Mouse (Mus musculus): ENCODE measurements around the gene Slc35b2.
A peak's percentile ranks its signal among the peaks of the same experiment; 100 is the strongest.

Gene Slc35b2

DNA sequence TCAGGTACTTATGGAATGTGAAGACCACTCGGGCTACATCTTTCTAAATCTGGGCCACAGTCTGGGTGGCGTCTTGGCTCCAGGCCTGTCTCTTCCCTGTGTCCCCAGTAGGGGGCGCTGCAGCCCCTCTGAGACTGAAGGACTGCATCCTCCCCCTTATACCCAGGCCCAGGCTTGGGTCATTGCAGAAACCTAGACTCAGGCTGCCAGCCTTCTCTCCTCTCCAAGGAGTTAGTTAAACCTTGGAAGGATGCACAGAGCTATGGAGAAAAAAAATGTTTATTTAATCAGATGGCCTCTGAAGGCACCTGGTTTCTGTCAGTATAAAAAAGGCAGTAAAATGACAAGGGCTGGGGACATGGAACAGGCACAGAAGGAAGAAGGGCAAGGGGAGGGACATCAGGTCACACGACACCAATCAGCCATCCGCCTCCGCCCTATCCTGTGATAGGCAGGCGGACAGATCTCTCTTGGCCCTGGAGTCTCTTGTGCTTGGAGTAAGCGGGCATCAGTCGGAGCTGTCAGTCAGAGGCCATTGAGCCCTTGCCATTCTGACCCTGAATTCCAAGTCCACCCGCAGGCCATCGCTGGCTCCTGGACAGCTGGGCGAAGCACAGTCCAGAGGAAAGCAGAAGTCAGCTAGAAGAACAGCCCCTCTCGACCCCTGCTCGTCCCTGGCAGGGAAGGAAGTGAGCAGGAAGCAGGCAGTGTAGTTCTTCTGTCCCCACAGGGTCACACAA, 21.4 kb downstream of the Slc35b2 start:
- DNase-seq, result peak; percentile 78

DNA sequence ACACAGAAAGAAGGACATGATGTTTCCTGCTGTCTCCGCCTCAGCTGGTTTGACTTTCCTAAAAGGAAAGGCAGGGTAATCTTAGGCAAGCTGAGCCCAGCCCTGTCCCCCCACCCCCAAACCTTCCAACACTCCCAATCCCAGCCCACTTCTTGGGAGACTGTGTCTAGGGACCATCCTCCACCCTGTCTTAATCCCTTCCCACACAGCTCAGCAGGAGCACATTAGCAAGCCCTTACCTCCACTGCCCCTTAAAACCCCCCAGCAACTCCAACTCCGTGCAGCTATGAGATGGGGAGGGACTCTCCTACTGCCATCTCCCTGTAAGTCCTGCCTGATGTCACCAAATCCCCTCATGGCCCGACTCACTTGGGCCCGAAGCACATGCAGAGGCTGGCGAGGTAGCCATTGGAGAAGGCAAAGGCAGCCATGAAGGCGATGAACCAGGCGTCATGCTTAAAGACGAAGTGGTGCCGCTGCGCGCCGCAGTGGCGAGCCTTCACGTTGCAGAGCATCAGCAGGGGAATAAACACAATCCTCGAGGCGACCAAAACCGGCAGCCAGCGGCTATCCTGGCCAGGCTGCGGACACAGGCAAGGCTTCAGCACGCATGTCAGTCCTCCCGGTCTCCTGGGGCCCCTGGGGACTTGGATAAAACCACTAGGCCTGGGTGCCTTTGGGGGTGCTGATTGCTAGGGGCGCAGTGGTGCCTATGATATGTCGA, 22.2 kb downstream of the Slc35b2 start:
- no peak for DNase-seq

DNA sequence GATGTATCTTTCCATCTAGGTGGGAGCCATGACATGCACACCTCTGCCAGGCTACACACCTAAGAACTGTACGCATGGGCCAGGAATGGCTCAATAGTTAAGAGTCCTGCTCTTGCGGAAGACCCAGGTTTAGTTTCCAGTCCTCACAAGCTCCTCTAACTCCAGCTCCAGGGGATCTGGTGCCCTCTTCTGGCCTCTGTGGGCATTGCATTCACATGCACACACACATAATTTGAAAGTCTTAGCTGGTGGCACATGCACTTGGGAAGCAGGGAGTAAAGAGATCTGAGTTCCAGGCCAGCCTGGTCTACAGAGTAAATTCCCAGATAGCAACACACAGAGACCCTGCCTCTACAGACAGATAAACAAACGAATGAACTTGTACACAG, 22.8 kb downstream of the Slc35b2 start:
- DNase-seq, result no peak

- DNase-seq, result no peak
Measured at GRCm38 (mm10) chr17:45588370-45588769, 24.7 kb downstream of the Slc35b2 start.

GRCm38 (mm10) chr17:45589236-45589635, 25.6 kb downstream of the Slc35b2 start:
- no peak for DNase-seq

GRCm38 (mm10) chr17:45589844-45590243, 26.2 kb downstream of the Slc35b2 start:
- no peak for DNase-seq

GRCm38 (mm10) chr17:45590410-45590809, 26.7 kb downstream of the Slc35b2 start:
- DNase-seq, result no peak

DNA sequence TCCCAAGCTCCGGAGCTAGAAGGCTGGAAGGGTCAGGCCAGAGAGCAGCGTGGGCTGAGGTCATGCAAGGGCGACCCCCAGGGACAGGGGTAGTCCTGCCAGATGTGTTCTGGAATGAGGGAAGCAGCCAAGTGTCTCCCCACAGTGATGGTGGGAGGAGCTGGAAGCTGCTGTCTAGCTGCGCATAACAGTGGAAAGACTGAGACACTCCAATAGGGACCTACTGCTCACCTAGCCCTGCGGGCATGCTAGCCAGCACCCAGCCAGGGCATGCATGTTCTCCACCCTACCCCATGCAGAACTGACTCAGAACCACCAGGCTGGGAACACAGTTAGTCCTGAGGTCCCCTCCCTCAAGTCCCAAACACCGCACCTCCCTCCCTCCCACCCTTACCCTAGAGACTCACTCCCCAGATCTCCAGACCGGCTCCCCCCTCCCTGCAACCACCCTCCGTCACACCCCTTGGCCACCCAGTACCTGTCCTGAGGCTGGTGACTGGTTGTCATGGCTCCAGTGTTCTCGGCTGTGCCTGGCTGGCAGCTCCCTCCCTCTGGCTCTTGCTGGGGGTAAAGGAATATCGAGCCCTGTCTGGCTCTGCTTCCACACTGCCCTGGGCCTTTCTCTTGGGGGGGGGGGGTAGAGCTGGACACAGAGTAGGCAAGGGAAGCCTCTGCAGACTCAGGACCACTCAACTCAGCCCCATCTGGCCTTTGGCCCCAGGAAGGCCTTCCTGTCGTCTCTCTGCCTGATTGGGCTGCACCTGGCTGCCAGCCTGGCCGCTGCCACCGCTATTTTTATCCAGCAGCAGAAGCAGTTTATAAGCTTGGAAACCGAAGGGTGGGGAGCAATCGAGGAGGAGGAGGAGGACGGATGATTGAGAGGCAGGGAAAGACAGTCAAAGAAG, 28.3 kb downstream of the Slc35b2 start:
- no peak for DNase-seq

- DNase-seq, result no peak
Measured at GRCm38 (mm10) chr17:45592606-45593431, 29.1 kb downstream of the Slc35b2 start.

GRCm38 (mm10) chr17:45593479-45593878, 29.8 kb downstream of the Slc35b2 start:
- DNase-seq, result no peak

DNA sequence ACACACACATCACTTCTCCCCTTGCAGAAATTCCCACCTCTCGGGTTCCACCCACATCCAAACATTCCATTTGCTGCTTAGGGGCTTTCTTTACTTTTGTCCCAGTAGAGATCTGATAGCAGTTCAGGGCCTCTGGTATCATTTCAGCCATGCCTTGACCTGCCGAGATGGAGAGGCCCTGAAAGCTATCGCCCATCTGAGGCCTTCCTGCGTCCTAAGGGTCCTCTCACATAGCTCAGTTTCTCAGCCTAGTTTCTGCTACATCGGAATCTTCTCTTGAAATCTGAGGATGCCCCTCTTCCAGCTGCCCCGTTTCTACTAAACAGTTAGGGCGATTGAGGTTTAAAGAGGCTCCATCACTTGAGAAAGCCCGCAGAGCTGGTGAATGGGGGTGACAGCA, 30.5 kb downstream of the Slc35b2 start:
- no peak for DNase-seq

DNA sequence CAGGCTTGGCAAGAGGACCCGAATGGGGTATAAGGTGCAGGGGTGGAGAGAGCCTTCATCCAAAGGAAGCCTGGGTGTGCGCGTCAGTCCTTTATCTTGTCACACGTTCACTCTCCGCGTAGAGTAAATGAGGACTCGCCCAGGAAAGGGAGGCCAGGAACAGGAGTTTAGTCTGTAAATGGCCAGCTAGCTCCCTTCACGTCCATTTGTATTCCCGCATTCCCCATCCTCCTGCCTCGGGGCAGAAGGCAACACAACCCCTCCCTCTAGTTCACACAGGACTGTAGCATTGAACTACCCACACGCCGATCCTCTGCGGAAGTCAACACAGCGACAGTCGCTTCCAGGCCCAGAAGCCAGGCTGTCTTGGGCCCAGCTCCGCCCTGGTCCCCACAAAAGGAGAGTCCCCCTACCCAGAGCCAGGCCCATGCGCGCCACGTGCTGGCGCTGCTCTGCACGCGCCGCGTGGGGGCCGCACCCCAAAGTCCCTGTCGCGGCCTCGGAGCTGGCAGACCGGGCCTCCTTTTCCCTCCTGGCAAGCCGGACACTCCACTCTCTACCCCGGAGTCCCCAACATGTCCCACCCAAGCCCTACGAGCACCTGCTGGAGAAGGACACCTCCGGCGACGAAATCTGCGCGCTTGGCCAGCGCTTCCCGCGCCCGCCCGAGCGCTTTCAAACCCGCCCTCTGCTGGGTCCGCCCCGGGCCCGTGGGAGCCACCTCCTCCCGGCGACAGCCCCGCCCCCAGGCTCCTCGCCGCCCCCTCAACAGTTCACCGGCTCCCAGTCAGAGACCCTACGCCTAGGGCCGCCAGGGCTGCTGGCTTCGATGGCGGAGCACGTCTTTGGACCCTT, 31.4 kb downstream of the Slc35b2 start:
- DNase-seq, result peak; percentile 62

GRCm38 (mm10) chr17:45595736-45596390, 32.2 kb downstream of the Slc35b2 start:
- peak; percentile 43 for DNase-seq

GRCm38 (mm10) chr17:45596631-45597396, 33.1 kb downstream of the Slc35b2 start:
- DNase-seq, result peak; percentile 62

- no peak for DNase-seq
Measured at GRCm38 (mm10) chr17:45597787-45598186, 34.1 kb downstream of the Slc35b2 start.

GRCm38 (mm10) chr17:45598376-45598775, 34.7 kb downstream of the Slc35b2 start:
- DNase-seq, result no peak

DNA sequence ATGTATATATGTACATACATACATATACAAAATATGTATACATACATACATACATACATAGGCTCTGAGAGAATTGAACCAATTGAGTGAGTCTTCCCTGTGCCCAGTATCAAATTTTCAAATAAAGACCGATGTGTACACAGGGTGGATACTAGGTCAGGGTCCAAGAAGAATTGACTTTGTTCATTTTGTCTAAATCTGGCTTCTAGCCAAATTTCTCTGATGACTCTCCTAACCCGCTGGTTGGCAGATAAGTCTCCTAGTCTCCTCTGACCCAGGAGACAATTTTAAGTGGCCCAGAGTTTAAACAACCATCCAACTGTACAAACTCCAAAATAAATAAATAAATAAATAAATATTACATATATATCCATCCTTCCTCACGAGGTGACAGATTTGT, 35.2 kb downstream of the Slc35b2 start:
- DNase-seq, result no peak

DNA sequence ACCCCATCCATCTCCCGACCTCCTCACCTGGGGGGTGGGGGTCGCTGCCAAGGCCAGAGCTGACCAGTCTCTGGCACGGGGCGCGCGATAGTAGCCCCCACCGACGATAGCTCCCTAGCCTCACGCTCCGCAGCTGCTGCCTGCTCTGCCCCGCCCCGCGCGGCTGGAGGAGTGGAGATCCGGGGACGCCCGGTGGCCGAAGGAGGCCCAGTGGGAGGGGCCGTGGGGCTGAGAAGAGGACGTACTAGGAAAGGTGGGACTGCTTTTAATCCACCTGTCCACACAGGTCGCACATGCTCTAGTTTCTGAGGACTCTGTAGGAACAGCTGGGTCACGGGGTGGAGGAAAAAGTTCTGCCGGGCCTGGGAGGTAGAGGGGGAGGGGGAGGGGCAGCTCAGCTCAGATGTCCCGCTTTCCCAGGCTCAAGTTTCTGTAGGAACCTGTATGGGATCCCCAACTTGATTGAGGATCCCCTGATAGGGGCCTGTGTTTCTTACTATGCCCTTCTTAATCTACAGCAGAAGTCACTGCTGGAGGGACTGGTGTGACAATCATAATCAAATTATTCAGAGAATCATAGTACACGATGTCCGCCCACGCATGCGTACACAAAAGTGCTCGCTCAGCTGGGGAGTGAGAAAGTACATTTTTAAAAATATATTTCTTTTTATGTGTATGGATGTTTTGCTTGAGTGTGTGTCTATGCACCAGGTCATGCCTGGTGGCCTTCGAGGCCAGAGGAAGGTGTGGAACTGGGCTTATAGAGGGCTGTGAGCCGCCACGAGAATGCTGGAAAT, 36.0 kb downstream of the Slc35b2 start, which contains the start of gene Slc29a1:
Slc29a1 (minus strand) TSS at position 161 of the 797 bp plus-strand sequence.
- no peak for DNase-seq

DNA sequence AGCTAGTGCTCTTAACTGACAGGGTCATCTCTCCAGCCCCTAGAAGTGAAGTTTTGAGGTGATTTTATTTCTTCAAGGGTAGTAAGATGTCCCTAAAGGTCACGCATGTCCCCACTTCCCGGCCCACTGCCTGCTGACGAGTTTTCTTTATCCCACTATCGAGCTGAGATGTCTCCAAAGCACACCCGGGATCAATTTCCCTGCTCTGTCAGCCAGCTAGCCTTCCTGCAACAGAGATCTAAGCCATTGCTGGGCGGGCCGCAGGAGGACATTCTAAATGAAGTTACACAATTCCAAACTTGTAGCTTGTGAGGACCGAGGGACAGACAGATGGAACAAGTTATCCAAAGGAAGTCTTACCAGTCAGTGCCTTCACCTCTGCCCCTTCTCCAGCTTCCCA, 36.6 kb downstream of the Slc35b2 start:
- no peak for DNase-seq
